Mouse (Mus musculus): ENCODE measurements around the gene Panx3.

Gene Panx3

GRCm38 (mm10) chr9:37669115-37669514 is at the start of gene Panx3:
Gene Panx3 (minus strand): TSS chr9:37669235.
- 72% methylated on average over 6 of the region's 6 CpGs for whole genome bisulfite sequencing

DNA sequence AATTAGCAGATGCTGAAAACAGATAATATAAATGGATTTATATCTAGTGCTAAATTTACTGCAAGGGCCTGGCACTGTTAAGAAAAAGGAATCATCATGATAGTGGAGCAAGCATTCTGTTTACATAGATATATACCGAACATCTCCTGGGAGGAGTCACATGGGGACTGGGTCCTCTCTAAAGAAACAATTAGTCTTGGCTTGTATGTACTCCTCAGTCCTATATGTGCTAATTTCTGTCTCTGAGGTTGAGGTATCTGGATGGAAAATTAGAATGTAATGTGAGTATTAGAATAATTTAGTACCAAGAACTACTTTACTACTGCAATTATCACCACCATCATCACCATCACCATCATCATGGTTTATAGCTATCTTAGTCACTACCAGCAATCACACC is 47.1 kb upstream of the Panx3 start, which contains the start of gene Olfr160:
Olfr160 (minus strand) TSS at position 101 of the 400 bp plus-strand sequence.
- WGBS: 80% methylated on average over 1 of the region's 1 CpGs

GRCm38 (mm10) chr9:37689970-37690686 is 21.1 kb upstream of the Panx3 start:
- 38% methylated on average over 5 of the region's 5 CpGs for WGBS

DNA sequence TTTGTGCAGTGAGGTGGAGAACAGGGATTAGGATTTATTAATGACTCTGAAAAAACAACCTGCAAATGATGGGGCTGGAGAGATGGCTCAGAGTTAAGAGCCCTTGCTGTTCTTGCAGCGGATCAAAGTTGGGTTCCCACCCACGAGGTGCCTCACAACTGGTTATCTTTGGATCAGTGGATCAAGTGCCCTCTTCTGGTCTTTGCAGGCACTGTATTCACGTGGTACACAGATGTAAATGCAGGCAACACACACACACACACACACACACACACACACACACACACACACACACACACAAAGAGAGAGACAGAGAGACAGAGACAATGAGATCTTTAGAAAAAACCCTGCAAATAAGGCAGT is 18.9 kb upstream of the Panx3 start:
- 30% methylated on average over 3 of the region's 3 CpGs for WGBS

DNA sequence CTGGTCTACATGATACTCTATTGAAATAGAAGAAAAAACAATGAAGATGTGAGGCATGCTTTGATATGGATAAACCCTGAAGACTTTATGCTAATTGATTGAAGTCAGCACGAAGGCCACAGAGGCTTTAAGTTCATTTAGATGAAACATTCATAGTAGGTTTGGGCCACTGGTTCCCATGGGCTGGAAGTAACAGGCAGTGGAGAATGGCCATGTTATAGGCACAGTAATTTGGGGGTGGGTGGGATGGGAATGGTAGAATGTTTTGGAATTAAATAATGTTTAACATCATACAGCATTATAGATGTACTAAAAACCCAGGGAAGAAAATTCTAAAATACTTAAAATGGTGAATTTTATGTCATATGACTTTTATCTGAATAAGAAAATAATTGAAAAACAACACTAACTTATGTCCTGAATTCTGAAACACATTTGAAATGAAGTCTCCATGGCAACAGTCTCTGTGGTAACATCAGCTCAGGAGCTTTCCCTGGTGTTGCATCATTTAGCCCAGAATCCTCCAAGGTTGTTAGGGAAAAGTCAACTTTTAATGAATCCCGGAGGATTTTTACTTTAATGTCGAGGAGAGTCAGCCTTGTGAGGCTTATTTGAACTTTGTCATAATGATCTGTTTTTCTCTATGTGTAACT is 18.4 kb upstream of the Panx3 start:
- WGBS: 43% methylated on average over 3 of the region's 3 CpGs

GRCm38 (mm10) chr9:37681123-37681522 is 12.1 kb upstream of the Panx3 start:
- WGBS: 52% methylated on average over 1 of the region's 1 CpGs

DNA sequence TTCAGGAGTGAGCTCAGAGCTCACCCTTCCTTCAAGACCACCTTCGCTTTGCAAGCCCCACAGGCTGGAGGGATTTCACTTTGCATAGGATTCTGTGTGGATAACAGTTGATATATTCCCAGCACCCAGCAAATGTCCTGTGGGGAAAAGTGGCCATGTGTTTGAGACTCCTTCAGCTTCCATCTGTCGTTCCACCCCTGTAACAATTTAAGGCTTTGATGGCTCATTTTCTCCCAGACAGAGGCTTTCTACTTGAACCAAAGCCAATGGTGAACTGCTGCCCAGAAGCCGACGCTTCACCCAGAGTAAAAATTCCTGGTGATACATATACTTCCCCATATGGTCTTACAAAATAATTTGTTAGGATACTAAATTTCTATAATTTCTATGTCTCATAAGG is 6.3 kb upstream of the Panx3 start:
- WGBS: 36% methylated on average over 4 of the region's 4 CpGs

- 91% methylated on average over 3 of the region's 3 CpGs for WGBS
These were observed 1.2 kb upstream of the Panx3 start for GRCm38 (mm10) chr9:37670261-37670660.

- 59% methylated on average over 4 of the region's 4 CpGs for WGBS
These were observed 643 bp upstream of the Panx3 start for GRCm38 (mm10) chr9:37669678-37670077.

- 87% methylated on average over 7 of the region's 7 CpGs for WGBS
These were observed 3.0 kb downstream of the Panx3 start for GRCm38 (mm10) chr9:37666045-37666444.

GRCm38 (mm10) chr9:37664604-37665003 is 4.4 kb downstream of the Panx3 start:
- WGBS: 81% methylated on average over 2 of the region's 2 CpGs

DNA sequence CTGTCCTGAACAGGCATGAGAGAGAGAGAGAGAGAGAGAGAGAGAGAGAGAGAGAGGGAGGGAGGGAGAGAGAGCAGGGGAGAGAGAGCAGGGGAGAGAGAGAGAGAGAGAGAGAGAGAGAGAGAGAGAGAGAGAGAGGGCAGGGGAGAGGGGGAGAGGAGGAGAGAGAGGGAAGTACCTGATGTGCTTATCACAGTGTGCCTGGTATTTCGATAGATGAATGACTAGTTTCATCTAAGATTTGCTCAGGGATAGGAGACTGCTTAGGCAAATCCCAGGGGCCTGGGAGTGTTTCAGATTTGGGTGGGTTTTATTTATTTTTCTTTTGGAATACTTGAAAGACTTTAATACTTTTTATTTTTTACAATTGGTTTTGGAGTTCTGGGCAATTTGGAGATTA is 5.8 kb downstream of the Panx3 start:
- 68% methylated on average over 1 of the region's 1 CpGs for WGBS

- 80% methylated on average over 6 of the region's 6 CpGs for WGBS
These were observed 9.6 kb downstream of the Panx3 start for GRCm38 (mm10) chr9:37659413-37659812.

DNA sequence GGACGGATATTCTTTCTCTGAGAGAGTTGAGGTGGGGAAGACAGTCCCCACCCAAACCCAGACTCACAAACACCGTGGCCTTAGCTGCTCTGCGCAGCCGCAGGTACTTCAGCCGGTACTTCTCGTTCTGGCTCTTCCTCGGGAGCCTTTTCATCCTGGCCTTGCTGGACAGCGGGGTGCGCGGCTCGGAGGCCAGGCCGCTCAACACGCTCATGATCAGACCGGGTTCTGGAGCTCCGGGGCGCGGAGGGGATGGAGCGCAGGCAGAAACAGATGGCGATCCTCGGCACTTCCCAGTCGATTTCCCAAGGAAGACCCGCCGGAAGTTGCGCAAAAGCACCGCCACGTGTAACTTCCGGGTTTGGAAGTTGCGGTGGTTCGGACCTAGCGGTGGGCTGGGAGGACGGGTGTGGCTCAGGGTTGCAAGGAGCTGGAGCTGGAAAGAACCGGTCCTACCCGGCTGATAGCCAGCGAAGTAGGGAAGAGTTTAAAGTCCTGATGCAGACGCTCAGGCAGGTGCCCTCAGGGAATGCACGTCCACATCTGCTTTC is 12.0 kb downstream of the Panx3 start, which contains the start of gene Tbrg1:
Tbrg1 (minus strand) TSS at position 382 of the 551 bp plus-strand sequence.
- under 1% methylated on average over 36 of the region's 36 CpGs for WGBS

DNA sequence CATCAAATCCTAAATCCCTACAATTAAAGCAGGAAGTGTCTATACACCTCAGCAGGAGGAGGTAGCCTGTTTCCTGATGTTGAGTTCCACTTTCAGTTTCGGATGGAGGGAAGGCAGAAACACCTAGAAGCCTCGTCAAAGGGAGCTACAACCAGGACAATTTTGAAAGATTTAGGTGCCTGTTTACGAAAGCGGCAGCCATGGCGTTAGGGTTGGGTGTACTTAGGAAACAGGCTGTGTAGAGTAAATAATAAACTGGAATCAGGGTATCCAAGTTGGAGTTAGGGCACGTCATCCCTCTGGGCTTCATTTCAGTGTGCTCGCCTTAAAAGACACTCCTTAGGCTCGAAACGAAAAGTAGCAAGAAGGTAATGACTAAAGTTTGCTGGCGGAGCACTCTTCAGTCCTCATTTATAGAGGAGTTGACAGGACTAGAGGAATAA is 12.6 kb downstream of the Panx3 start:
- WGBS: 2% methylated on average over 10 of the region's 10 CpGs

DNA sequence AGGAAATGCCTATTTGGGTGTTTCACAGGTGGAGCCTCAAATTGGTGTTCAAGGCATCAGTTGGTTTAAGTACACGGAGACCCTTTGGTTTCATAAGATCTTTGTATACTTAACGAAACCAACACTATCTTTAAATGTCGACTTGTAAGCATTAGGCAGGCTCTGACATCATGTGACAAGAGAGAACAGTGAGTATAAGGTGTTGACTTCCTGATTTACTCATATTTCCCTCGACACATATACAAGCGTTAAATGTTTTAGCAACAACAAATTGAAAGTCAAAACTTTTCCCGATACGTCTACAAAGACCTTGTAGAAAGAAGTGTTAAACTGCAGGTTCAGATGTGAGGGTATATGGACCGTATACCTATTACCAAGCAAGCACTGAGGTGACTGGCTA is 13.1 kb downstream of the Panx3 start:
- WGBS: 58% methylated on average over 8 of the region's 8 CpGs

DNA sequence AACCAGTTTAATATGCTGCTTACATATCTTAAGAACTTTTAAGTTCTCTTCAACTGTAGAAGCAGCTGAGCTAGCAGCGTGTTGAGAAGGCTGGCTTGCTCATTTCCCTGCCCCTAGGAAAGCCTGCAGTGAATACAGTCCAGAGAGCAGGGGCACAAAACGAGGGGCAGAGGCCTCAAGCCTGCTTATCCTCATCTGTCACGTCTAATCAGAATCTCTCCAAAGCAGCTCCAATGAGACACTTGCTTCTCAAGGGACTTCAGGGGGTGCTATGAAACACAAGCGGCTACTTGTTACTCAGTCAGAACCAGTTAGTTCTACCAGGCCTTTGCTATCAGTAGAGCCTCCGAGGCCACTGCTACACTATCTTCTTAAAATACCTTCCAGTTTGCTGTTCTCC is 15.2 kb downstream of the Panx3 start:
- WGBS: 85% methylated on average over 5 of the region's 5 CpGs

GRCm38 (mm10) chr9:37650639-37651038 is 18.4 kb downstream of the Panx3 start:
- 82% methylated on average over 5 of the region's 5 CpGs for WGBS

- 74% methylated on average over 3 of the region's 3 CpGs for WGBS
These were observed 22.8 kb downstream of the Panx3 start for GRCm38 (mm10) chr9:37646246-37646645.

DNA sequence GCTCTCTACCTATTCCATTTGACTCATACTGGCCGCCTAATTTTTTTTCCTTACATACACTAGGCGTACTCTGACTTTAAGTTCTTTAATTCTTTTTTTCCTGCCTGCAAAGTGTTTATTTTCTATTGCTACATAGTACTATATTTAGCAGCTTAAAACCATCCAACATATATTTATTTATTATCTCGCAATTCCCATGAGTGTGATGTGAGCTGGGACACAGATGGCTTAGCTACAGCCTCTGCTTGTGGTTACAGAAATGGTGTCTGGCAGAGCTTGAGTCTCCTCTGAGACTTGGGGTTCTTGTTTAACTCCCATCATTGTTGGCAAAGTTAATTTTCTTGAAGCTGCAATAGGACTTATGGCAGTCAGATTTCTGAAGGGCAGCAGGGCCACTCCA is 30.3 kb downstream of the Panx3 start:
- WGBS: 67% methylated on average over 3 of the region's 3 CpGs

GRCm38 (mm10) chr9:37636800-37637542 is 32.1 kb downstream of the Panx3 start:
- 26% methylated on average over 6 of the region's 6 CpGs for WGBS

DNA sequence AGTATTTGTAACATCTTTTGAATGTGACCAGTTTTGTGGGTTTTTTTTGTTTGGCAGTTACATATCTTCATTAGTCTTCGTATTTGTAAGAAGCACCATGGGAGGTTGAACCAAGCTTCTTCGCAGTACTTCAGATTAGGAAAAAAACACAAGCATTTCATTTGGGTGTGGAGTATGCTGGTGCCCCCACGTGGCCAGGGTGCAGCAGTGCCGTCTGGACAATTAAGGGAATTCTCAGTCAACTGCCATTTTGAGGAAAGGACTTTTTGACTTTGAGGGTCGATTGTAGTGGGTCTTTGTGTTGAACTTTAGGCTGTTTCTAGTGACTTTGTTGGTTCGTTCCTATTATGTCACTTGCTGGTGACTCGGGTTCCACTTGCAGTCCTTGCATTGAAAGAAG is 32.7 kb downstream of the Panx3 start:
- WGBS: 8% methylated on average over 7 of the region's 7 CpGs
